Mouse (Mus musculus) adrenal gland, adult (tissue): ENCODE measurements around the gene Dner.

Experiments used
- DNase-seq, 2 experiments: peaks; one replicate each; pipeline ENCODE4 v3.0.0; 2022 to 2023; ENCODE audit warnings: low spot score in 1 of 2; ENCODE audit not compliant: inconsistent age in 2 of 2

Dner gene

DNA sequence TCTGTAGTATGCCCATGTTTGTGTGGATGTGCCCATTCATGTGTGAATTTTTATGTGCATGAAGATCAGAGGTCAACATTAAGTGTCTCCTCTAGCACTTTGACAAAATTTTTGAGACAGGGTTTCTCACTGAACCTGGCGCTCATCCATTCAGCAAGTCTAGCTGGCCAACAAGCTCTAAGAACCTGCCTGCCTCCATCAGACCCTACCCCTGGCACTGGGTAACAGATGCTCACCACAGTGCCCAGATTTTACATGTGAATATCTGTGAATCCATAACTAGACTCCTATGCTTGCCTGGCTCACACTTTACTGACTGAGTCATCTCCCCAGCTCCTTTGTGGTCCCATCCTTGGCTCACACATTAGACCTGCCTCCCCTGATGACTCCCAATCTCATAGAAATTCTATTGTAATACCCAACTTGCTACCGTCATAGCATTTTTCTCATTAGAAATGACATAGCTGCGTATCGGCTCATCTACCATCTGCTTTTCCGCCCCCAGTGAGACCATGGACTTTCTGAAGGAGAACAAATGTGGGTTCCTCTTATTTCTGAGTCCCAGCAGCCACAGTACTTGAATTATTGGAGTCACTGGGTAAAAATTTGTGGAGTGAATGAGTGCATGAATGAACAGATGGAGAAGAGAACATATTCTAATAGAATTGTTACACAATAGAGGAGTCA is 231.9 kb downstream of the Dner start:
- no peak for DNase-seq

DNA sequence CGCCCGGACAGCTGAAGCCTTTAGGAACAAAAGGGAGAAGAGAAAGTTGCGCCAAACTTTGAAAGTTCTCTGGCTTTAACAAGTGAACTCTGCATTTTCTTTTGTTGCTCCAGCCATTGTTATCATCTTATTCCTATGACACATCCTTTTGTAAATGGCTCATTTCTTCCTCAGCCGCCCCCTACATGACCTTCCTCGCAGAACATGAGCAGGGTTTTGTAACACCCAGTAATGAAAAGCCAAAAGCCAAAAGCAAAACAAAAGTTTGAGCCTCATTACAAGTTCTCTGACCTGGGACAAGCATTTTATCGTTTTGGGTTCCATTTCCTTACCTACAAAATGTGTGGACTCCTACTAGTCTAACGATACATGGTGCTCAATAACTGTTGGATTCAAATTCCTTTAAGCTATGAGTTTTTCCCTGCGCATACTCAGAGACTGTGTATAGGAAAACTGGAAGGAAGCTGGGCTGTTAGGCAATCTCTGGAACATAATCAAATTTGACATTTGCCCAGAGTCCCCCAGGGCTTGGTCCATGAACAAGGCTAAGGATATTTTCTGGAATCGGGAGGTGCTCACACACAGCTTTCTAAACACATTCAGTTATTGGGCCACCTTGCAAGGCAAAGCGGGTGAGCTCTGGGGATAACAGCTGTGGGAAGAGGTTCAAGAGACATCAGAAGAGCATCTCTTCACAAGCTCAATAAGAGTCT is 246.3 kb downstream of the Dner start:
- DNase-seq = peak in 1 of 2 experiments; percentile 74

GRCm38 (mm10) chr1:84443640-84444039 is 252.4 kb downstream of the Dner start:
- DNase-seq = peak in 1 of 2 experiments; percentile 14

DNA sequence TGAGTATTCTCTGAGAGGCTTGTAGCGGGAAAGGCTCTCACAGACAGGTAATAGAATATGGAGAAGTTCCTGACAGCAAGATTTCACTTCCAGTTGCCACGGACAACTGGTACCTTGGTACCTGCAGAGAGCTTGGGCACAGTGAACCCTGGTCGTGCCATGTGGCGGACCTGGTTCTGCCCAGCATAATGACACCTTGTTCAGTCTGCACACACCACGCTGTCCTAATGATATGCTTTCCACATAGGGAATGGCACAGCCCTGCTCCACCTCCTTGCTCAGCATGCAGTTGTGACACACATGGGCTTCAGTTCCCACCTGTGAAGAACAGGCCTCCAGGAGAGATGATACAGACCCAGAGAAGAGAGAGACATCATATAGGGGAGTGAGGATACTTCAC is 253.0 kb downstream of the Dner start:
- peak in 1 of 2 experiments; percentile 15 for DNase-seq

DNA sequence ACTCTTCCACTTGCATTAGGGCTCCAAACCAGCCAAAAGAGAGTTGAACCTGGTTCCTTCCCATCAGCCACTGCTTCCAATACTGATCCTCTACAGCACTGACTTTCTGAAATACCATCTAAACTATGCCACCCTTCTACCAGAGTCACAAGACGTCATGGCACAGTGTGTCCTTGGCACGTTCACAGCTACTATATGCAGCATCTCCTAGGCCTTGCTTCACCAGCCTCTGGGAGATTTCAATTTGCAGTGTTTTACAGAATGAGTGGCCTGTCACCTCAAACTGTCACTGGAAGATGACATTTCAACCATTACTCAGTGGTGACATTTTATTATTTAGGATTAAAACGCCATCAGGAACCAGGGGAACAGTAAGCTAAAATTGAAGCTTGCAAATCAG is 254.6 kb downstream of the Dner start:
- DNase-seq = peak in 1 of 2 experiments; percentile 14

DNA sequence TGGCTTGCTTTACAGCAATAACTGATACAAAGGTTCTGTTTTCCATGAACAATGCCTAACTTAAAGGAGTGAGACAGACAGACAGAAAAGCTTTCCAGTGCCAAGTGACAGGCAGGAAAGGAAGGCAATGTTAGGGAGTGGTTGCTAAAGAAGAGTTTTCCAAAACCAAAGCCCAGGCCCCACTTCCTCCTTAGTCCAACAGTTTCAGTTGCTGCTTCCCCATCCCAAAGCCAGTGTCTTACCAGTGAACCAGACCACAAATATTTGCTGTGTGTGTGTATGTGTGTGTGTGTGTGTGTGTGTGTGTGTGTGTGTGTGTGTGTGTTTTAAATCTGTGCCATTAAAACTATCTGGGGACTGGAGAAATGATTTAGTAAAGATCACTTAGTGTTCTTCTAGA is 258.5 kb downstream of the Dner start:
- no peak for DNase-seq

DNA sequence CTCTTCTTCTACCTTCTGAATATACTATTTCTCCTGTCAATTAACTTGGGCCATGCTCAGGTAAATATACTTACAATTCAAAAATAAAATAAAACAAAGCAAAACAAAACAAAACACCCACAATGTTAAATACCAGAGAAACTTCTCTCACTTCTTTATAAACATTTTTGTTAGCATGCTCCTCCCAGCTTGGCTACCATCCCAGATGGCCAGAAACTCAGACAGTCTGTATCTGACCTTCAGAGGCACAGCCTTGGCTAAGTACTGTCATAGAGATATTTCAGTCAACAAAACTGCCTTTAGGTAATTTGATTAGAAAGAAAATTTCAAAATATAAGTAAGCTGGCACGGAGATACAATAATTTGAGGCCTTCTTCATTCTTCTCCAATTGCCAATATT is 259.7 kb downstream of the Dner start:
- DNase-seq = peak; percentile 65 to 84

DNA sequence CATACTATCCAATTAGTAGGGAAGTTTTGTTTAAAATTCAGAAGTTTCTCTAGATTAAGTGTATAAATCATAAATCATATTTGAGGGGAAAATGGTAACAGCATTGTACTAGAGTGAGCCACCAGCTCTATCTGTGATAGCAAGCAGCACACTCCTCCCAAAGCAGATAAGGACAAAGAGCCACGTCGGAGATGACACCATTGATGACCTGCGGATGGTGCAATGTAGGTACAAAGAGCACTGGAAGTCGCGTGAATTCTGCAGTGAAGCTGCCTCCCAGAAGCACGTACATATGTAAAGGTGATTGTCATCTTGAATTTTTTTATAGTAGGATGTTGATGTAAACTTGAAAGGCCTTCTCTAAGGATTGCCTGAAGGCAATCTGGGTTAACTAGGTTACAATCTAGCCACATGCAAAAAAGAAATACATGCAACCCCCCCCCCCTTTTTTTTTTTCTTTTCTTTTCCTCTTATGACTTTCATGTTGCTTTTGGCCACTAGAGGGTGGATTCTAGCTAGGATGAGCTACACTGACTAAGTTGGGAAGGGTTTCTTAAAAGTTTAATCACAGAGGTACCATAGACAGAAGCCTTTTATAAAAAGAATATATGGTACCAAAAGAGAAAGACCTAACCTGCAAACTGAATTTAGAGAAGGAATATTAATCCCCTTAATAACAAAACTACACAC is 262.6 kb downstream of the Dner start:
- no peak for DNase-seq

- no peak for DNase-seq
Observed at GRCm38 (mm10) chr1:84432311-84432710, 263.7 kb downstream of the Dner start.

DNA sequence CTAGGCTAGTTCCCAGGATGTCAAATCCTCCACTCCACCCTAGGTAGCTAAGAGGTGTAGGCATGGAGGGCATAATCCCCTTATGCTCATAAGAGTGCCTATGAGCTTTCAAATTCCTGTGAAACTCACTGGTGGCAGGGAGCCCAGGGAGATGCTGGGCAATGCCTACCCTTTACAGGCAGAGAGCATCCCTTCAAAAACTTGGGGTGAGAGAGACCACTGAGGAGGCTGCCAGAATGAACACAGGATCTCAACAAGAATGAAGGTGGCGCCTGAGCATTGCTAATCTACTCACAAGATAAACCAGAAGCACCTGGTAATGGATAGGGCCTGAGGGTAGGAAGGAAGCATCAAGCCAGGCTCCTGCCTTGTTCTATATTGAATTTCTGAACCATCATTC is 267.7 kb downstream of the Dner start:
- DNase-seq = no peak

DNA sequence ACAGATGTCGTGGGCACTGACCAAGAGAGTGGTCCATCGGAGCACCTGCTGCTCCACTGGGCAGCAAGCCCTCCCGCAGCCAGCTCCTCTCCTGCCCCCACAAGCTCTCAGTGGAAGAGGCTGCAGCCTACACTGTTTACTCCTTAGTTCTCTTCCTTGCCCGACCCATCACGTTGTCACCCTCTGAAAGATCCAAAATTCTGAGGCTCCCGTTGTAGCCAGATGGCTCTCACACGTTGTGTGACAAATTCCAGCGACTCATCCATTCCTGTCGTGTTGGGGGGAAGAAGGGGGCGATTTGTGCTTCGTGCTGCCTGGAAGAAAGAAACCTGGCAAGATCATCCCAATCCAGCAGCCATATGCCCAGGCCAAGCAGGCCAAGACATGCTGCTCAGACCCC is 268.3 kb downstream of the Dner start:
- DNase-seq = no peak

- no peak for DNase-seq
Observed at GRCm38 (mm10) chr1:84426679-84427078, 269.3 kb downstream of the Dner start.

- DNase-seq = no peak
Observed at GRCm38 (mm10) chr1:84422881-84423280, 273.1 kb downstream of the Dner start.

- DNase-seq = no peak
Observed at GRCm38 (mm10) chr1:84421845-84422244, 274.2 kb downstream of the Dner start.

- DNase-seq = no peak
Observed at GRCm38 (mm10) chr1:84419416-84419815, 276.6 kb downstream of the Dner start.

DNA sequence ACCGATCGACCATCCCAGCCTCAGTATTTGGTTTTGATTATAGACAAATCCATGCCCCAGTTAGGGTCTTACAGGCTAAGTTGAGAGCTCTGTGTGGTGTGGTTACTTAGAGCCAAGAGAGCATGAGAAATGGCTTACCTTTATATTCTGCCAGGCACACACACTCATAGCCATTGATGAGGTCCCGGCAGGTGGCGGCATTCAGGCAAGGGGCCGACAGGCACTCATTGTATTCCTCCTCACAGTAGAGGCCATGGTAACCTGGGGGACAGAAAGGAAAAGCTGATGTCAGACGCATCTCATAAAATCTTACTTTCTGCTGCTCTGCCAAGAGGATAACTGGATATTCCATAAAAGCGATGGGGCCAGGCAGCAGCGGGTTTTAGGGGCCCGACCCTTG is 277.5 kb downstream of the Dner start:
- no peak for DNase-seq

DNA sequence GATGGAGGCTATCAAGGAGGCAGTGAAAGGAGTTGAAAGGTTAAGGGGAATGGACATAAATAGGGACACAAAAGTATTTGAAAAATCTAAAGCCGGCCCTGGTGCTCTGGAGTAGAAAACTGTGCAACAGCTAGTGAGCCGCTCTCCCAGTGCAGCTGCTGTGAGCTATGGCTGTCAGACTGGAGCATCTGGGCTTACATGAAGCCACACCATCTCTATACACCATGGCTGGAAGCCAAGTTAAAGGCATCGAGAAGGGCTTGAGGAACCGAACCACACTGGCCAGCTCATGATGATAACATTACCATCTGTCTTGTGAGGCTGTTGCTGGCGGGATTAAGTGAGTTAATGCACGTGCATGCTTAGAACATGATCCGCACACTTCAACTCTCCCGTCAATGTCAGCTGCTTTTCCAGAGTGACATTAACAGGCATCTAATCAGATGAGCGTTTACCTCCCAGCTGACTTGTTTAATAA is 278.2 kb downstream of the Dner start:
- no peak for DNase-seq

DNA sequence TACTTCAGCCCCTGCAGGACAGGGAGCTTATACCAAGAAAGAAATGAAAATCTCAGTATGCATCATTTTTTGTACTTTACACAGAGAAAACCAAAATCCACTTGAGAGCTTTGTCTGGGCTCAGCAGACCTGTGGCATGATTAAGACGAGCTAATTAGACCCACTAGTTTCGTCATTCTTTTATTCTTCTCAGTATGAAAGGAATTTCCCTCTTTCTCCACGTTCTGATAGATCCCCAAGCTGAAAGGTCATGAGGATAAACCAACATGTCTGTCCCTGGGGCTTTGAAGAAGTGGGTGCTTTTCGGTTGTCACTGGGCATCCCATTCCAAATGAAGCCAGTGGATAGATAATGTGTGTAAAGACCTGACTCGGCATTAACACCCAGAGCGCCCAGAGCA is 278.7 kb downstream of the Dner start:
- no peak for DNase-seq

- no peak for DNase-seq
Observed at GRCm38 (mm10) chr1:84414464-84414863, 281.6 kb downstream of the Dner start.

GRCm38 (mm10) chr1:84409514-84409913 is 286.5 kb downstream of the Dner start:
- DNase-seq = no peak

- DNase-seq = no peak
Observed at GRCm38 (mm10) chr1:84408873-84409272, 287.1 kb downstream of the Dner start.

- DNase-seq = peak; percentile 42 to 76
Observed at GRCm38 (mm10) chr1:84406891-84407290, 289.1 kb downstream of the Dner start.
